In the genomic region with DNA sequence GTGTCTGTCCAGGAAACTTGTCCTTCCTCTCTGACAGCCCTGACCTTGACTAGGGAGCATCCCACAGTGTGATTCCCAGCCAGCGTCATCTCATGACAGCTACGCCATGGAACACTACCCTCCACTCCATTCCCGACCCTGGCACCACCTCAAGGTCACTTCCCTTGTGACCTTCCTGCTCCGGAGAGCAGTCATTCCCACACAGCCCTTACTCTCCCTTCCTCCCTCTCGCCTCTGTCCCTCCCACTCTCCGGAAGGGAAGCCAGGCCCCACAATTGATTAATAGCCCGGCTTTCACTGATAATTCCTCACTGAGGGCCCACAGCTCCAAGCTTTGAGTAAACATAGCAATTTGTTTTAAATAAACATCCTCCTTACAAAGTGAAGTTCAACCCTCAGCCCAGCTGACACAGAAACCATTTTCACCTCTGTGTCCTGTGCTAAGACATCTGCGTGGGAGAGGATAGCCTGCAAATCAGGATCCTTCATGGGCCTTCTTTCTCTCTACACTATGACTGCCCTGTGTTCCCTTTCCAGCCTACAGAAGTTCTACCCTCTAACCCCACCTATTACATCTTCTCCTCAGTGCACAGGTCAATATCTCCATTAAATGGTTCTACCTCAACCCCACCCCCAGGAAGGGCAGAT, we compare ENCODE assay signal across 9 mouse cellular contexts. TPM values are rescaled to one million over a fixed set of nuclear protein-coding genes. Genes with fewer than 3 reads are reported as not detected.
DNase-seq lines count a peak whose midpoint lies in the region; ATAC-seq lines count a peak whose summit lies in the region.
"Had no signal": no experiment of that assay in that cellular context is flagged by ENCODE, and none has a peak within 500 bp of the region (broad histone marks: within the 10 kb centered on the region; RNA-seq: fewer than 3 reads in every experiment).

No protein-coding gene starts in this region.

- no peak overlapping the region for H3K27ac ChIP-seq in forebrain, embryonic 16.5 days (ENCODE audit: low read length)
- H3K27ac ChIP-seq: embryonic facial prominence, embryonic 12.5 days had no signal

- intact Hi-C loops in heart, postnatal 10 days (cut with DNase I) = no loop called here

- no peaks in the 10 kb centered on the region for H3K36me3 ChIP-seq in forebrain, embryonic 16.5 days (ENCODE audit: control insufficient read depth, insufficient read depth)
- H3K36me3 ChIP-seq: embryonic facial prominence, embryonic 12.5 days had no signal

- WGBS in forebrain, embryonic 16.5 days = 85% methylated on average over 8 of the region's 8 CpGs

- H3K4me3 ChIP-seq in forebrain, embryonic 16.5 days (replicated peaks; ENCODE audit: low read length) = no peak overlapping the region
- H3K4me3 ChIP-seq: embryonic facial prominence, embryonic 12.5 days had no signal

- ATAC-seq in forebrain, embryonic 16.5 days = no peak

- H3K9ac ChIP-seq in forebrain, embryonic 16.5 days (replicated peaks; ENCODE audit: low read depth, low read length) = no peak overlapping the region
- H3K9ac ChIP-seq: embryonic facial prominence, embryonic 12.5 days had no signal

- peaks cover 4% of the 10 kb centered on the region; the same call in 1 of the 2 replicates for H3K4me1 ChIP-seq in forebrain, embryonic 16.5 days (replicated peaks; ENCODE audit: control insufficient read depth, insufficient read depth, low read length)

- H3K27me3 ChIP-seq in forebrain, embryonic 16.5 days (replicated peaks; ENCODE audit: control insufficient read depth, insufficient read depth, low read length) = no peaks in the 10 kb centered on the region

- H3K9me3 ChIP-seq in forebrain, embryonic 16.5 days (ENCODE audit: control insufficient read depth, low read length) = no peaks in the 10 kb centered on the region
- H3K9me3 ChIP-seq: embryonic facial prominence, embryonic 12.5 days had no signal

- H3K4me2 ChIP-seq in forebrain, embryonic 16.5 days (ENCODE audit: low read length) = no peak overlapping the region
- H3K4me2 ChIP-seq: embryonic facial prominence, embryonic 12.5 days had no signal

- DNase-seq in adrenal gland, adult 8-10 months = peak; percentile 94
- peak; percentile 26 to 42 for DNase-seq in heart, postnatal 10 days
- DNase-seq in kidney, postnatal 36 days = peak; percentile 80 to 83
- peak; percentile 68 for DNase-seq in lung, postnatal 25 days (ENCODE audit: low spot score)
- DNase-seq in right cerebral cortex, postnatal 14 days = no peak
- DNase-seq in gastrocnemius, adult 8-10 months (ENCODE audit: low spot score in 2 of 2) = no peak
- no peak for DNase-seq in left cerebral cortex, adult 8-10 months (ENCODE audit: low spot score in 2 of 2)

RNA-seq across cellular contexts. Expression of a gene that starts 47.1 kb away (rescaled TPM):
- 10 to 100 TPM; 40.5 to 49.4 (median 45.6) TPM for total RNA-seq in adrenal gland, adult 8-10 months (2022)
- 10 to 100 TPM; 37.3 to 39.5 TPM for total RNA-seq in heart, postnatal 10 days (2021)
- 10 to 100 TPM; 27.4 to 32.4 (median 29.6) TPM for total RNA-seq in gastrocnemius, adult 8-10 months (2022)
- 10 to 100 TPM; 33.2 to 38.1 (median 36.3) TPM for total RNA-seq in left cerebral cortex, adult 8-10 months (2022)
- polyA plus RNA-seq in forebrain, embryonic 16.5 days (2015; fragmentation: Nextera tagmentation; extraction: Ambion mirVana) = 33.2 and 39.6 TPM in 2 replicates

Comparison
In these comparisons a context has a peak if more than half of its experiments do, and no peak if none do; other contexts are left out.
1. DNase-seq: peak in adrenal gland, adult 8-10 months (single experiment), heart, postnatal 10 days (2 of 2), kidney, postnatal 36 days (2 of 2) and lung, postnatal 25 days (single experiment); none in right cerebral cortex, postnatal 14 days (single experiment), gastrocnemius, adult 8-10 months (0 of 2) and left cerebral cortex, adult 8-10 months (0 of 2).